Mouse (Mus musculus) retina, adult 2 months (tissue): Measurements from ENCODE around the gene Olfr518.
A peak's percentile ranks its signal among the peaks of the same experiment; 100 is the strongest.

Experiments
- DNase-seq: peaks from one replicate; pipeline ENCODE4 v3.0.0-alpha.2; 2012; ENCODE audit warnings: low read depth, low spot score

The Olfr518 gene

DNA sequence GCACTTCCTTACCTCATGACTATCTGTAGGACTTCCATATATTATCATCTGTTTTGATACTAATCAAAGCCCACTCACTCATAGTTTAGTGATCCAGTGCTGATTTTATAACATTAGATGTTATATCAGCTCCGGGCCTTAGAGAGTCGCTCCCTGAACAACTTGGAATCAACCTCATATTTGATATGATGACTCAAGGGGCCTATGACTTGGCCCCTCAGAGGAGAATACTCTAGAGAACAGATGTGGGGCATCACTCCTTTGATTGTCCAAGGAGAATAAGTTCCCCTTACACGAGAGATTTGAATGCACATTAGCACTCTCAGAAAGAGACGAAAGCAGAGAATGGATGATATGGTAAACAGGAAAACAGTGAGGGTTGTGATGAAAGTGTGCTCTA, at the start of gene Olfr518:
TSS of gene Olfr518 (minus strand) at position 101 of the 400 bp plus-strand sequence.
- DNase-seq = no peak

- peak; percentile 99 for DNase-seq
These were observed 49.3 kb upstream of the Olfr518 start, which contains the start of gene Eif3f for GRCm38 (mm10) chr7:108933794-108934731. TSS of gene Eif3f (plus strand) at chr7:108934417.

- no peak for DNase-seq
These were observed 45.1 kb upstream of the Olfr518 start, which contains the start of gene Nlrp10 for GRCm38 (mm10) chr7:108929726-108930393. TSS of gene Nlrp10 (minus strand) at chr7:108930178.

- DNase-seq = no peak
These were observed 43.7 kb upstream of the Olfr518 start for GRCm38 (mm10) chr7:108928280-108929188.

GRCm38 (mm10) chr7:108927043-108927442, 42.2 kb upstream of the Olfr518 start:
- DNase-seq = no peak

GRCm38 (mm10) chr7:108903969-108904368, 19.2 kb upstream of the Olfr518 start:
- DNase-seq = no peak

- no peak for DNase-seq
These were observed 9.5 kb upstream of the Olfr518 start, which contains the start of gene Olfr519 for GRCm38 (mm10) chr7:108894320-108894719. TSS of gene Olfr519 (minus strand) at chr7:108894420.

GRCm38 (mm10) chr7:108872279-108872678, 12.5 kb downstream of the Olfr518 start, which contains the start of gene Olfr517:
TSS of gene Olfr517 (minus strand) at chr7:108872379.
- no peak for DNase-seq

DNA sequence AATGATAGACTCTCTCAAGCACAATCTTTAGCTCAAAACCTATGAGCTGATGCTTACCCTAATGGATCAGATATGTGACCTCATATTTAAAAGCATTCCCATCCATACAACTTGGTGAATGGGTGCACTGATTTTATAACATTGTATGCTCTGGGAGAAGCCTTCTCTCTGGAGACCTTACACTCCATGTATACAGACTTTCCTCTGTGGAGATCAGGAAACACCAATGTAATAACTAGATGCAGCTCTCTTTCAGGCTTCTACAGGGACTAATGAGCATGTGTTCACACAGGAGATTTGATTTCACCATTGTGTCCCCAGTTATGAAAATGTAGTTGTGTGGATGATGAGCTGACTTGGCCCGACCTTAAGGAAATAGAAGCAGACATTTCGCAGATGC, 34.4 kb downstream of the Olfr518 start, which contains the start of gene Olfr516:
TSS of gene Olfr516 (minus strand) at position 101 of the 400 bp plus-strand sequence.
- DNase-seq = no peak
